ENCODE assay signal across 8 mouse cellular contexts in the genomic region with DNA sequence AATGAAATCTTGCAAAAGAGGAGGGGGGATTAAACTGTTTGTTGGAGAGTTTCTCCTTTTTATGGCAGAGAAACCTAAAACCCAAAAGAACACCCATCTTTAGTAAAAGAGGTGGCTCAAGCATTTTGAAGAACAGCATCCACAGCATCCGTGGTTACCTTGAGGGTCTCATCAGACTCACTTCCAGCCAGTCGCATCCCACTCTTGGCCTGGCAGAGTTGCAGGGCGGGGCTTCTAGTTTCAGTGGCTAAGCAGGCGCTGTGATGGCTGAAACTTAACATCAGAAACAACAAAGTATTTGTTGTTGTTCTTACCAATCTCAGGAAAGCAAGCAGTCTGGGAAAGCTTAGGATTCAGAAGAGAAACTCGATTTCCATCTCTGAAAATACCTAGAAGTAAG. TPM values are rescaled to one million over a fixed set of nuclear protein-coding genes. Genes with fewer than 3 reads are reported as not detected.
DNase-seq lines count a peak whose midpoint lies in the region; ATAC-seq and TF ChIP-seq lines count a peak whose summit lies in the region.

No protein-coding gene starts in this region.

- no peak for ATAC-seq in heart, embryonic 12.5 days (ENCODE audit: insufficient number of reproducible peaks, low FRiP score)
- no peak for ATAC-seq in forebrain, embryonic 16.5 days
- ATAC-seq in liver, embryonic 15.5 days (ENCODE audit: insufficient read depth), result no peak

- peak overlapping the region; percentile 68 for H3K4me2 ChIP-seq in heart, embryonic 12.5 days
- peak overlapping the region; percentile 61 for H3K4me2 ChIP-seq in forebrain, embryonic 16.5 days (ENCODE audit: low read length)
- peak overlapping the region; percentile 92 for H3K4me2 ChIP-seq in liver, embryonic 15.5 days

- no peak overlapping the region for H3K27ac ChIP-seq in heart, embryonic 12.5 days (ENCODE audit: poor library complexity, severe bottlenecking)
- H3K27ac ChIP-seq in ES-E14 (ENCODE audit: insufficient read depth, low read depth, low read length, poor library complexity, severe bottlenecking), result no peak overlapping the region
- H3K27ac ChIP-seq in forebrain, embryonic 16.5 days (ENCODE audit: low read length), result no peak overlapping the region
- no peak overlapping the region for H3K27ac ChIP-seq in liver, embryonic 15.5 days (replicated peaks)

- H3K27me3 ChIP-seq in heart, embryonic 12.5 days (replicated peaks), result no peaks in the 10 kb centered on the region
- H3K27me3 ChIP-seq in forebrain, embryonic 16.5 days (replicated peaks; ENCODE audit: control insufficient read depth, insufficient read depth, low read length), result no peaks in the 10 kb centered on the region
- peaks cover 42% of the 10 kb centered on the region for H3K27me3 ChIP-seq in liver, embryonic 15.5 days

- peak overlapping the region; percentile 88 for H3K4me3 ChIP-seq in heart, embryonic 12.5 days
- peak overlapping the region; percentile 84 to 85; a peak in 3 of 4 replicates for H3K4me3 ChIP-seq in ES-E14 (ENCODE audit: insufficient read depth in 1 of 2, low read depth in 1 of 2, low read length in 2 of 2, poor library complexity in 1 of 2, severe bottlenecking in 1 of 2)
- peak overlapping the region; percentile 88; the same call in 1 of the 2 replicates for H3K4me3 ChIP-seq in forebrain, embryonic 16.5 days (replicated peaks; ENCODE audit: low read length)
- peak overlapping the region; percentile 89 for H3K4me3 ChIP-seq in liver, embryonic 15.5 days (replicated peaks)

- in situ Hi-C loops in ES-E14 (cut with MboI; ENCODE audit: low sequenced_read_pairs in 2 of 2, unreplicated experiment in 2 of 2), result no loop called here

- H3K9me3 ChIP-seq in heart, embryonic 12.5 days (replicated peaks), result no peaks in the 10 kb centered on the region
- no peaks in the 10 kb centered on the region for H3K9me3 ChIP-seq in ES-E14 (ENCODE audit: control insufficient read depth, insufficient read depth, low read depth, low read length)
- H3K9me3 ChIP-seq in forebrain, embryonic 16.5 days (ENCODE audit: control insufficient read depth, low read length), result no peaks in the 10 kb centered on the region
- no peaks in the 10 kb centered on the region for H3K9me3 ChIP-seq in liver, embryonic 15.5 days (replicated peaks)

- peaks cover 36% of the 10 kb centered on the region for H3K4me1 ChIP-seq in heart, embryonic 12.5 days (replicated peaks)
- peaks cover 3 to 6% of the 10 kb centered on the region in 2 experiments for H3K4me1 ChIP-seq in ES-E14 (ENCODE audit: control insufficient read depth in 2 of 2, insufficient read depth in 2 of 2, low read length in 2 of 2, poor library complexity in 1 of 2)
- peaks cover 41% of the 10 kb centered on the region for H3K4me1 ChIP-seq in forebrain, embryonic 16.5 days (replicated peaks; ENCODE audit: control insufficient read depth, insufficient read depth, low read length)
- H3K4me1 ChIP-seq in liver, embryonic 15.5 days (replicated peaks), result peaks cover 44% of the 10 kb centered on the region

- intact Hi-C loops in heart, postnatal 14 days (cut with DNase I), result loop anchor here (2.0 to 10.0 kb wide), 2 partner anchors 202 to 320 kb away; a partner anchor contains a TSS

- no peaks in the 10 kb centered on the region for H3K36me3 ChIP-seq in heart, embryonic 12.5 days
- H3K36me3 ChIP-seq in ES-E14 (ENCODE audit: control insufficient read depth, insufficient read depth, low read length, poor library complexity, severe bottlenecking), result no peaks in the 10 kb centered on the region
- H3K36me3 ChIP-seq in forebrain, embryonic 16.5 days (ENCODE audit: control insufficient read depth, insufficient read depth), result no peaks in the 10 kb centered on the region
- no peaks in the 10 kb centered on the region for H3K36me3 ChIP-seq in liver, embryonic 15.5 days (replicated peaks)

- WGBS in heart, embryonic 12.5 days, result 10% methylated on average over 5 of the region's 5 CpGs
- WGBS in forebrain, embryonic 16.5 days, result 17% methylated on average over 5 of the region's 5 CpGs
- 14% methylated on average over 5 of the region's 5 CpGs for WGBS in liver, embryonic 15.5 days (ENCODE audit: insufficient replicate concordance)

- no peak for DNase-seq in heart, postnatal 14 days
- DNase-seq in ES-E14 (ENCODE audit: low read depth, low spot score), result no peak
- DNase-seq in gastrocnemius, postnatal 25 days, result no peak
- no peak for DNase-seq in spleen, postnatal 36 days (ENCODE audit: low spot score in 2 of 2)
- DNase-seq in adrenal gland, postnatal 25 days, result no peak

- H3K9ac ChIP-seq in heart, embryonic 12.5 days, result no peak overlapping the region
- no peak overlapping the region for H3K9ac ChIP-seq in ES-E14 (ENCODE audit: insufficient read depth, low read depth, low read length, poor library complexity, severe bottlenecking)
- H3K9ac ChIP-seq in forebrain, embryonic 16.5 days (replicated peaks; ENCODE audit: low read depth, low read length), result no peak overlapping the region
- H3K9ac ChIP-seq in liver, embryonic 15.5 days, result no peak overlapping the region

TF ChIP-seq in ES-E14, 5 proteins besides CTCF, POLR2A, EP300 and RAD21:
- TF ChIP-seq ZNF384 (IDR thresholded peaks at IDR 0.05; ENCODE audit: low read depth, low read length) (no peak), MAFK (IDR thresholded peaks at IDR 0.05; ENCODE audit: insufficient read depth, low read depth, low read length) (no peak), HCFC1 (IDR thresholded peaks at IDR 0.05; ENCODE audit: borderline replicate concordance, insufficient read depth, low read length) (no peak), ZC3H11A (IDR thresholded peaks at IDR 0.05; ENCODE audit: borderline replicate concordance, low read depth, low read length) (no peak), CHD2 (IDR thresholded peaks at IDR 0.05; ENCODE audit: low read depth, low read length) (no peak)

RNA-seq across cellular contexts. Expression of a gene that starts 0.8 kb away (rescaled TPM):
- polyA plus RNA-seq in heart, embryonic 12.5 days (2016; fragmentation: Nextera tagmentation; extraction: Ambion mirVana), result 277 and 294 TPM in 2 replicates
- total RNA-seq in heart, postnatal 14 days (2021), result 100 to 1,000 TPM; 773 to 866 TPM
- total RNA-seq in ES-E14 (2012; rRNA removed), result 485 and 621 TPM in 2 replicates
- polyA plus RNA-seq in forebrain, embryonic 16.5 days (2015; fragmentation: Nextera tagmentation; extraction: Ambion mirVana), result 42.7 and 49.2 TPM in 2 replicates
- 41.9 and 44.5 TPM in 2 replicates for polyA plus RNA-seq in liver, embryonic 15.5 days (2015; fragmentation: Nextera tagmentation; extraction: Ambion mirVana)
- total RNA-seq in gastrocnemius, postnatal 25 days (2021), result 10 to 100 TPM; 39.6 to 64.7 TPM
- 768 and 861 TPM in 2 replicates for total RNA-seq in adrenal gland, postnatal 25 days (2021)
